Mouse (Mus musculus): Measurements from ENCODE around the gene Grap2. TPM values are rescaled to one million over a fixed set of nuclear protein-coding genes. Genes with fewer than 3 reads are reported as not detected.
"Not testable (repeated sequence)": the region's sequence is repeated elsewhere in the genome, so short reads cannot be mapped to it uniquely, and the experiment has no call there.

The Grap2 gene
- polyA plus RNA-seq, 1 experiment from 2014 or later: 1.3 TPM

GRCm38 (mm10) chr15:80571611-80572010 is 783 bp upstream of the Grap2 start:
- Histone ChIP-seq H3K27me3 (replicated peaks) (0 out of 2 replicates have a peak, but pooled peaks cover under 1% of the 10 kb centered on the region), H3K4me1 (replicated peaks) (no peaks in the 10 kb centered on the region), H3K4me3 (replicated peaks) (no peak overlapping the region), H3K4me2 (replicated peaks) (no peak overlapping the region), H3K9me3 (no peaks in the 10 kb centered on the region), H3K27ac (no peak overlapping the region), H3K9ac (no peak overlapping the region), H3K36me3 (no peaks in the 10 kb centered on the region)
- 67% methylated on average over 7 of the region's 7 CpGs for WGBS
- ATAC-seq: no peak

- H3K9me3 ChIP-seq: no peaks in the 10 kb centered on the region
- no peak for ATAC-seq
- no peak overlapping the region for H3K4me3 ChIP-seq (replicated peaks)
- no peak overlapping the region for H3K9ac ChIP-seq
- 68% methylated on average over 9 of the region's 9 CpGs for WGBS
- no peaks in the 10 kb centered on the region for H3K4me1 ChIP-seq (replicated peaks)
- H3K36me3 ChIP-seq: no peaks in the 10 kb centered on the region
- peaks cover 8% of the 10 kb centered on the region; the same call in 1 of the 2 replicates for H3K27me3 ChIP-seq (replicated peaks)
- no peak overlapping the region for H3K4me2 ChIP-seq (replicated peaks)
- H3K27ac ChIP-seq: no peak overlapping the region
Observed at GRCm38 (mm10) chr15:80572811-80573520, 572 bp downstream of the Grap2 start.

GRCm38 (mm10) chr15:80574211-80575040 is 2.0 kb downstream of the Grap2 start:
- no peak overlapping the region for H3K4me3 ChIP-seq (replicated peaks)
- no peaks in the 10 kb centered on the region for H3K36me3 ChIP-seq
- no peak for ATAC-seq
- no peak overlapping the region for H3K4me2 ChIP-seq (replicated peaks)
- H3K9me3 ChIP-seq: no peaks in the 10 kb centered on the region
- no peak overlapping the region for H3K9ac ChIP-seq
- no peak overlapping the region for H3K27ac ChIP-seq
- WGBS: 91% methylated on average over 17 of the region's 17 CpGs
- H3K4me1 ChIP-seq (replicated peaks): no peaks in the 10 kb centered on the region
- H3K27me3 ChIP-seq (replicated peaks): peaks cover 8% of the 10 kb centered on the region; the same call in 1 of the 2 replicates

- 91% methylated on average over 13 of the region's 13 CpGs for WGBS
- Histone ChIP-seq H3K27me3 (replicated peaks) (peaks cover 8% of the 10 kb centered on the region; the same call in 1 of the 2 replicates), H3K9me3 (no peaks in the 10 kb centered on the region), H3K9ac (no peak overlapping the region), H3K36me3 (no peaks in the 10 kb centered on the region), H3K27ac (no peak overlapping the region), H3K4me3 (replicated peaks) (no peak overlapping the region), H3K4me2 (replicated peaks) (no peak overlapping the region), H3K4me1 (replicated peaks) (no peaks in the 10 kb centered on the region)
- no peak for ATAC-seq
Observed at GRCm38 (mm10) chr15:80575817-80576370, 3.5 kb downstream of the Grap2 start.

GRCm38 (mm10) chr15:80576415-80576994 is 4.1 kb downstream of the Grap2 start:
- no peak for ATAC-seq

GRCm38 (mm10) chr15:80577166-80577960 is 5.0 kb downstream of the Grap2 start:
- Histone ChIP-seq H3K4me3 (replicated peaks) (no peak overlapping the region), H3K36me3 (no peaks in the 10 kb centered on the region), H3K9me3 (no peaks in the 10 kb centered on the region), H3K4me1 (replicated peaks) (no peaks in the 10 kb centered on the region), H3K27ac (no peak overlapping the region), H3K27me3 (replicated peaks) (peaks cover 8% of the 10 kb centered on the region; the same call in 1 of the 2 replicates), H3K9ac (no peak overlapping the region), H3K4me2 (replicated peaks) (no peak overlapping the region)
- ATAC-seq: no peak
- 28% methylated on average over 22 of the region's 22 CpGs for WGBS

More at GRCm38 (mm10) chr15:80576415-80576994, 4.1 kb downstream of the Grap2 start:
- no peak overlapping the region for H3K9ac ChIP-seq
- peaks cover 8% of the 10 kb centered on the region; the same call in 1 of the 2 replicates for H3K27me3 ChIP-seq (replicated peaks)
- H3K9me3 ChIP-seq: no peaks in the 10 kb centered on the region
- H3K4me3 ChIP-seq (replicated peaks): no peak overlapping the region
- H3K36me3 ChIP-seq: no peaks in the 10 kb centered on the region
- no peak overlapping the region for H3K27ac ChIP-seq
- 71% methylated on average over 11 of the region's 11 CpGs for WGBS
- H3K4me2 ChIP-seq (replicated peaks): no peak overlapping the region
- no peaks in the 10 kb centered on the region for H3K4me1 ChIP-seq (replicated peaks)

GRCm38 (mm10) chr15:80579121-80579520 is 6.7 kb downstream of the Grap2 start:
- ATAC-seq: no peak
- Histone ChIP-seq H3K27ac (no peak overlapping the region), H3K4me1 (replicated peaks) (0 out of 2 replicates have a peak, but pooled peaks cover 3% of the 10 kb centered on the region), H3K9ac (no peak overlapping the region), H3K4me2 (replicated peaks) (no peak overlapping the region), H3K36me3 (no peaks in the 10 kb centered on the region), H3K9me3 (no peaks in the 10 kb centered on the region), H3K4me3 (replicated peaks) (no peak overlapping the region), H3K27me3 (replicated peaks) (peaks cover 8% of the 10 kb centered on the region; the same call in 1 of the 2 replicates)
- 55% methylated on average over 3 of the region's 3 CpGs for WGBS

DNA sequence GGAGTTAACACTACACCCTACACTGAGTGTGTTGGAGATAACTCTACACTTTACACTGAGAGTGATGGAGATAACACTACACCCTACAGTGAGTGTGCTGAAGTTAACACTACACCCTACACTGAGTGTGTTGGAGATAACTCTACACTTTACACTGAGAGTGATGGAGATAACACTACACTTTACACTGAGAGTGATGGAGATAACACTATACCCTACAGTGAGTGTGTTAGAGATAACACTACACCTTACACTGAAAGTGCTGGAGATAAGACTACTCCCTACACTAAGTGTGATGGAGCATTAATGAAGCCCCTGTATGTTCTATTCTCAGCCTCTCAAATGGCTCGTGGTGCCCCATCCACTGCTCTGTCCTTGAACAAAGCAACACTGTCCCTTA is 8.2 kb downstream of the Grap2 start:
- H3K27me3 ChIP-seq (replicated peaks); H3K9me3 ChIP-seq; H3K4me3 ChIP-seq (replicated peaks); H3K4me2 ChIP-seq (replicated peaks); H3K4me1 ChIP-seq (replicated peaks); H3K27ac ChIP-seq; H3K9ac ChIP-seq; H3K36me3 ChIP-seq; ATAC-seq: not testable (repeated sequence)
- WGBS: 75% methylated on average over 1 of the region's 1 CpGs

GRCm38 (mm10) chr15:80582581-80583495 is 10.4 kb downstream of the Grap2 start:
- Histone ChIP-seq H3K27me3 (replicated peaks) (no peaks in the 10 kb centered on the region), H3K4me2 (replicated peaks) (no peak overlapping the region), H3K36me3 (no peaks in the 10 kb centered on the region), H3K9me3 (no peaks in the 10 kb centered on the region), H3K9ac (no peak overlapping the region), H3K27ac (no peak overlapping the region), H3K4me1 (replicated peaks) (0 out of 2 replicates have a peak, but pooled peaks cover 3% of the 10 kb centered on the region), H3K4me3 (replicated peaks) (no peak overlapping the region)
- WGBS: 49% methylated on average over 20 of the region's 20 CpGs
- ATAC-seq: no peak

GRCm38 (mm10) chr15:80586296-80586695 is 13.9 kb downstream of the Grap2 start:
- Histone ChIP-seq H3K36me3 (no peaks in the 10 kb centered on the region), H3K4me3 (replicated peaks) (no peak overlapping the region), H3K27ac (no peak overlapping the region), H3K4me1 (replicated peaks) (0 out of 2 replicates have a peak, but pooled peaks cover 3% of the 10 kb centered on the region), H3K9ac (no peak overlapping the region), H3K27me3 (replicated peaks) (no peaks in the 10 kb centered on the region), H3K4me2 (replicated peaks) (no peak overlapping the region), H3K9me3 (no peaks in the 10 kb centered on the region)
- WGBS: 58% methylated on average over 4 of the region's 4 CpGs
- ATAC-seq: no peak

- 90% methylated on average over 5 of the region's 5 CpGs for WGBS
- Histone ChIP-seq H3K9ac (no peak overlapping the region), H3K36me3 (no peaks in the 10 kb centered on the region), H3K4me1 (replicated peaks) (no peaks in the 10 kb centered on the region), H3K27ac (no peak overlapping the region), H3K4me2 (replicated peaks) (no peak overlapping the region), H3K27me3 (replicated peaks) (no peaks in the 10 kb centered on the region), H3K4me3 (replicated peaks) (no peak overlapping the region), H3K9me3 (no peaks in the 10 kb centered on the region)
- no peak for ATAC-seq
Observed at GRCm38 (mm10) chr15:80590641-80591040, 18.2 kb downstream of the Grap2 start.

Data from intestine, embryonic 15.5 days (tissue).